Mouse (Mus musculus) E14TG2a.4 (cell line): ENCODE data around the gene Pex26.

Experiments used
- H3K27me3 ChIP-seq: 2 replicates; pipeline ENCODE4 v1.6.1; 2014; ENCODE audit warnings: low read length, control low read depth; ENCODE audit not compliant: insufficient read depth
- H3K36me3 ChIP-seq: 2 replicates; pipeline ENCODE4 v1.6.1; 2014; ENCODE audit warnings: low read length, control low read depth; ENCODE audit not compliant: insufficient read depth
- H3K4me1 ChIP-seq: replicated peaks from 2 replicates; pipeline ENCODE4 v1.6.1; 2014; ENCODE audit warnings: low read depth, low read length, control low read depth
- H3K4me3 ChIP-seq: replicated peaks from 2 replicates; pipeline ENCODE4 v1.5.1; 2014; ENCODE audit warnings: mild to moderate bottlenecking, low read length
- H3K9me3 ChIP-seq: 2 replicates; pipeline ENCODE4 v1.6.1; 2014; ENCODE audit warnings: low read length, control low read depth
- CTCF ChIP-seq: conservative IDR thresholded peaks from 2 replicates; pipeline ENCODE4 v1.5.1; 2014; ENCODE audit warnings: low read length
- NANOG ChIP-seq: IDR thresholded peaks from 2 replicates; pipeline ENCODE4 v1.6.1; 2014; ENCODE audit warnings: borderline replicate concordance, low read length, mixed read lengths
- POU5F1 ChIP-seq: IDR thresholded peaks from 2 replicates; pipeline ENCODE4 v1.6.1; 2014; ENCODE audit warnings: low read length, borderline replicate concordance

The Pex26 gene

DNA sequence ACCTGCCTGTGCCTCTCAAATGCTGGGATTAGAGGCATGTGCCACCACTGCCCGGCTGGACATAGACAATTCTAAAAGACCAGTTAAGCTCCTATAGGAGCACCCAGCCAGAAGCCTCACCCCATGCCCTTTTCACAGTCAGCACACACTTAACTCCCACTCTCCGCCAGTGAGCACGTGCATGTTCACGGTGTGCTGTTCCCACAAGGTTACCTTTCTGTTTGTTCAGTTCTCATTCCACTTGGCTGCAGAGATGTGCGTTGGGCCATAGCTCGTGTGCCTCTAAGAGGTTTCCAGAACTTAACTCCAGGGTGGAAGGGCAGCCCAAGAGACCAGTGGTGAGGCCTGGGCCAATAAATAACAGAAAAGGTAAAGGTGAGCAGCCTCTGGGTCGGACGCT, 1.8 kb downstream of the Pex26 start:
- Histone ChIP-seq H3K4me1 (peaks cover 47% of the 10 kb centered on the region), H3K27me3 (peaks cover 16% of the 10 kb centered on the region), H3K36me3 (peaks cover 30% of the 10 kb centered on the region), H3K9me3 (no peaks in the 10 kb centered on the region), H3K4me3 (no peak overlapping the region)
- TF ChIP-seq NANOG (no peak), CTCF (no peak), POU5F1 (no peak)

DNA sequence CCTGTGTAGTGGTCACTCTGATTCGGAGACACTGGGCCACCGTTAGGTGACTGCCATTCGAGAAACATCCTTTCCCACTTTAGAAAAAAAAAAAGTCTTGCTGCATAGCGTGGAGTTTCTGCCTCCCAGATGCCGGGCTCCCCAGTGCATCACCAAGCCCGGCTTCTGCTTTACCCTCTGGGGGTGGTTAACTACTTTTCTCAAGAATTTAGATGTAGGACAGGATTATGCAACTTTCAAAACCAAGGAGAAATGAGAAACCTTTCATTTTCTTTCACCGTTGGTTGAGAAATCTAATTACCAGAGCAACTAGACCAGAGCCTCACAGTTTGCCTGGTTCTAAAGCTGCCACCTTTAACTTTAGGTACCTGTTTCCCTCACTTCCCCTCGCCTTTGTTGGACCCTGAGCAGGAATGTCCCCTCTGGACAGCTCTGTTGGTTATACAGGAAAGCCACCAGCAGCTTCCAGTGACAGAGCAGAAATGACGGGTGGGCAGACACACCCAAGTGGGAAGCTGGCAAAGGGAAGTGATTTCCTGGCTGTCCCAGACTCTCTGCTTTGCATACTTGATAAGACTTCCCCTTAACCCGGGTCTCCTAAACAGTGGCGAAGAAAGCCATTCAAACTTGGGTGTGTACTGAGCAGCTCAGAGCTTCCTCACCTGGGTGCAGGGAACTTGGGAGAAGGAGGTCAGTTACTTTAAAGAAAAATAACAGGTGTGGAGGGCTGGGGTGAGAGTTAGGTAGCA, 8.0 kb downstream of the Pex26 start:
- Histone ChIP-seq H3K27me3 (no peaks in the 10 kb centered on the region), H3K4me3 (no peak overlapping the region), H3K9me3 (no peaks in the 10 kb centered on the region), H3K36me3 (peaks cover 27% of the 10 kb centered on the region), H3K4me1 (peaks cover 49% of the 10 kb centered on the region)
- no peak for TF ChIP-seq NANOG
- no peak for TF ChIP-seq CTCF
- no peak for TF ChIP-seq POU5F1

DNA sequence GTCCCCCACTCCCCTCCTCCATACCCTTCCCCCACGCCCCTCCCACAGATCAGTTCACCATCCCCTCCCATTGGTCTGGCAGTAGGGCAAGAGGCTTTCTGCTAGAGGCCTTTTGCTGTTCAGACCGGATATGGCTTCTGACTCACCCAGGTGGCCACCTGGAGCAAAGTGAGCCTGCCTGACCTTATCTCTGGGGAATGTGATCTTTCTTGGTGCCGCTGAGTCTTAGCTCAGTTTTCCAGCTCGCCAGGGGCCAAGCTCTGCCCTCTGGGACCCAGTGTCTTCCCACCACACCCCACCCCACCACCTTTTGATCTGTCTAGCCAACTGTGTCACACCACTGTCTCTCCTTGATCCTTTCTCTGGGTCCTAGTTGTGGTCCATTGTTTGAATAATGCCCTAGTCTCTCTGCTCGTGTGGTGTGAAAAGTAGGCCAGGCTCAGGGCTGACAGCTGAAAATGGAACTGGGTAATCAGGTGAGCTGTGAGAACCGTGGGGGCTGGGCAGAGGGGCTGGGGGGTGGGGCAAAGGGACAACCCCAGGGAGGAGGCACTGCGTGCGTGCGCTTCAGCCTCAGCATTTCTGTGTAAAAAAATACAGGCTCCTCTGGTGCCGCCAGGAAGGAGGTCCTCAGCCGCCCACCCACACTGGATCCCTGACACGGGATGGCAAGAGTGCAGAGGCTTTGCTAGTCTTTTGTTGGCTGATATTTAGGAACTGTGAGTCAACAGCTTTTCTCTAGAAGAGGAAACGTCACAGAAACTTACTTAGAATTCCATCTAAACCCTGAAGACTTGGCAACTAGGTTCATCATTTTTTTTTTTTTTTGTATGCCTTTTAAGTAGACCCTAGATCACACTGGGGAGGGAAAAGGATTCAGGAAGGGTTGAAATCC, 10.8 kb downstream of the Pex26 start:
- H3K4me3 ChIP-seq = peak overlapping the region; percentile 52
- no peak for TF ChIP-seq CTCF
- no peak for TF ChIP-seq NANOG
- no peak for TF ChIP-seq POU5F1
- no peaks in the 10 kb centered on the region for H3K9me3 ChIP-seq
- H3K36me3 ChIP-seq = peaks cover 16% of the 10 kb centered on the region
- H3K27me3 ChIP-seq = no peaks in the 10 kb centered on the region
- peaks cover 38% of the 10 kb centered on the region for H3K4me1 ChIP-seq

DNA sequence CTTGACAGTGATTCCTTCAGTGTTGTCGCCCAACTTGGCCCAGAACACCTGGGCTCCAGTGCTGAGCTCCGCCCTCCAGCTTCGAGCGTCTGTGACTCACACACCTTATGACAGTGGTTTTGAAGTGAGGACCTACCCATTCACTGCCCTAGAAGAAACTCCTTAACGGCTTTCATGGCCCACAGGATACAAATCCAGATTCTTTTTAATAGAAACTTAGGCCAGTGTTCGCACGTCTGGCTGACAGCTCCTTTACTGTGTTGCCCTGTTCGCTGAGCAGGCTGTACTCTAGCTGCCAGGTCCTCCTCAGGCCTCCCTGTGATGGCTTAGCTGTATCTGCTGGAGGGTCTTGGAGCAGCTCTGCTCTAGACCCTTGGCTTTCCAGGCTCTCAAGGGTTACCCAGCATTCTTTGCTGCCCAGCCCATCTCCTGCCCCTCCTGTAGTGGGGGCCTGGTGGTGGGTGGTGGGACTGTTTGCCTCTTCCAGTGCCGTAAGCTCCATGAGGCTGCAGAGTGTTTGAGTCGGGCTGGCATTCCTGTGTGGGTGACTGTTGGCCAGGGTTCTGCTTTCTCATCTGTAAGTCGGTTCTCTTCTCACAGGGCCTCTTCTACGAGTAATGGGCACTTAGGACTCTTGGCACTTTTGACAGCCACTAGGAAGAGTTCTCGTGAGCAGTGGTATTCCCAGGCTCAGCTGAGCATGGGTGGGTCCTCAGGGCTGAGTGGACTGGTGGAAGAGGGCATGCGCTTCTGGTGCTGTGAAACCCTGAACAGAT, 11.7 kb downstream of the Pex26 start:
- Histone ChIP-seq H3K4me3 (peak overlapping the region; percentile 23; the same call in 1 of the 2 replicates), H3K36me3 (peaks cover 11% of the 10 kb centered on the region), H3K27me3 (no peaks in the 10 kb centered on the region), H3K4me1 (peaks cover 35% of the 10 kb centered on the region), H3K9me3 (no peaks in the 10 kb centered on the region)
- no peak for TF ChIP-seq CTCF
- no peak for TF ChIP-seq POU5F1
- no peak for TF ChIP-seq NANOG

DNA sequence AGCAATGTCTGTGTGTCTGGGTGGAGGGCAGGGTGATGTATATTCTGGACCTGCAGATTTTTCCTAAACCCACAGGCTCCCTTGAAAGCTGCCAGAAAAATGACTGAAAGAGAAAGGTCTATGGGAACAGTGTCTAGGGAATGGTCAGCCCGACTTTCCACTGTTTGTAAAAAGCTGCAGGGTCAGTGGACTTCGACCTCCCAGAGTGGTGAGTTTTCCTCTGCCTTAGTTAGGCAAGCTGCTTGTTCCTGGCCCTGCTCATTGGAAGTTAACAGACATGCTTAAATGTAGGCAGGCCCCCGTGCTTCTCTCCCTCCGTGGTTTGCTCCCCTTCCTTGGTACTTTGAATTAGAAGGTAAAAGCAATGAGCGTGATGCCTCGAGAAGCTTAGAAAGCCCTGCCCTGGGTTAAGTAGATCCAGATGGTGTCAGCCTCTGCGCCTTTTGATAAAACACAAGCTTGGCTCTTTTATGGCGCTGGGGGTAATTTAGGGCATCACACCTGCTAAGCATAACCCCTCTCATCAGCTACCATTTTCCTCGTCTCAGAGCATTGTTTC, 14.4 kb downstream of the Pex26 start:
- Histone ChIP-seq H3K36me3 (peaks cover 4% of the 10 kb centered on the region; the same call in 1 of the 2 replicates), H3K4me3 (no peak overlapping the region), H3K4me1 (peaks cover 32% of the 10 kb centered on the region), H3K9me3 (no peaks in the 10 kb centered on the region), H3K27me3 (no peaks in the 10 kb centered on the region)
- no peak for TF ChIP-seq CTCF
- no peak for TF ChIP-seq POU5F1
- no peak for TF ChIP-seq NANOG

DNA sequence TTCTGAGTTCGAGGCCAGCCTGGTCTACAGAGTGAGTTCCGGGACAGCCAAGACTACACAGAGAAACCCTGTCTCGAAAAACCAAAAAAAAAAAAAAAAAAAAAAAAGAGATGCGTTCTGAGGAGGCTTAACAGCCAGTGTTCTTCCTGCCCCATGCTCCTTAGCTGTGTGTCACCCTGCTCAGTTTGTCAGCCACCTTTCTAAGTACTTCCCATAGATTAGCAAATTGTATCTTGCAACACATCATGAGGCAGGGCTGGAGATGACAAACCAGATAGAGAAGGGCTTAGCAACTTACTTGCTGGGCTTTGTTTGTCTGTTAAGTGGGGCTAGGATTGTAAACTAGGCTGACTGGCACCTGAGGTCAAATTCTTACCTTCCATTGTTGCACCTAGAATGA, 17.0 kb downstream of the Pex26 start:
- no peaks in the 10 kb centered on the region for H3K27me3 ChIP-seq
- no peaks in the 10 kb centered on the region for H3K9me3 ChIP-seq
- H3K36me3 ChIP-seq = peaks cover under 1% of the 10 kb centered on the region; the same call in 1 of the 2 replicates
- no peak for TF ChIP-seq NANOG
- TF ChIP-seq CTCF = no peak
- no peak for TF ChIP-seq POU5F1
- H3K4me1 ChIP-seq = peaks cover 8% of the 10 kb centered on the region
- no peak overlapping the region for H3K4me3 ChIP-seq

DNA sequence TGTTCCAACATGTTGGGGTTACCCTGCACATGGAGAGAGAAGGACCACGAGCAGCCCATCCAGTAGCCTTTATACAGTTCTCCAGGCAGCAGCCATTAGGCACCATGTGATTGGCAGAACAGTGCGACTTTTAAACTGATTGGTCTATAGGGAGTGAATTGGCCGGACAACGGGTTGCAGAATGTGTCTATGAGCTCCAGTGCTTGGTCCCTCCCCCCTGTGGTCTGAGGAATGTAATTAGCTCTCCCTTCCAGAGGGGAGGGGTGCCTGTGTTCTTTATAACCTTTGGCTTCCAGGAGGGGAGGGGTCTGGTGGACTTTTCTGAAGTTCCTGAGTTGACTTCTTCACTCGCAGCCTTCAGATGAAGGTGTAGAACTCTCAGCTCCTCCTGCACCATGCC, 18.6 kb downstream of the Pex26 start:
- Histone ChIP-seq H3K4me3 (no peak overlapping the region), H3K4me1 (0 out of 2 replicates have a peak, but pooled peaks cover 5% of the 10 kb centered on the region), H3K36me3 (no peaks in the 10 kb centered on the region), H3K27me3 (no peaks in the 10 kb centered on the region), H3K9me3 (no peaks in the 10 kb centered on the region)
- TF ChIP-seq CTCF (no peak), POU5F1 (no peak), NANOG (no peak)
